Mouse (Mus musculus) cerebellum, postnatal 14 days (tissue): ENCODE measurements around the gene Thrap3.
"Not testable (repeated sequence)": the region's sequence is repeated elsewhere in the genome, so short reads cannot be mapped to it uniquely, and the experiment has no call there.

Source experiments
- DNase-seq, 2 experiments: peaks; one replicate each; pipeline ENCODE4 v3.0.0; 2021; ENCODE audit warnings: mixed read lengths in 2 of 2

Gene Thrap3

GRCm38 (mm10) chr4:126217771-126218170, 15.2 kb upstream of the Thrap3 start:
- DNase-seq: no peak

GRCm38 (mm10) chr4:126207081-126207480, 4.5 kb upstream of the Thrap3 start:
- no peak for DNase-seq

- no peak for DNase-seq
These were observed 2.8 kb upstream of the Thrap3 start for GRCm38 (mm10) chr4:126205386-126205785.

- no peak for DNase-seq
These were observed 2.2 kb upstream of the Thrap3 start for GRCm38 (mm10) chr4:126204661-126205230.

- DNase-seq: no peak
These were observed 1.5 kb upstream of the Thrap3 start for GRCm38 (mm10) chr4:126204016-126204415.

- no peak for DNase-seq
These were observed 856 bp upstream of the Thrap3 start for GRCm38 (mm10) chr4:126203336-126203895.

- DNase-seq: peak; percentile 32 to 36
These were observed 852 bp downstream of the Thrap3 start for GRCm38 (mm10) chr4:126201514-126202302.

- no peak for DNase-seq
These were observed 1.9 kb downstream of the Thrap3 start for GRCm38 (mm10) chr4:126200656-126201055.

- no peak for DNase-seq
These were observed 2.5 kb downstream of the Thrap3 start for GRCm38 (mm10) chr4:126200036-126200435.

GRCm38 (mm10) chr4:126199556-126199955, 3.0 kb downstream of the Thrap3 start:
- no peak for DNase-seq

- DNase-seq: no peak
These were observed 5.1 kb downstream of the Thrap3 start for GRCm38 (mm10) chr4:126197485-126197884.

GRCm38 (mm10) chr4:126194916-126195315, 7.6 kb downstream of the Thrap3 start:
- no peak for DNase-seq

GRCm38 (mm10) chr4:126194216-126194615, 8.3 kb downstream of the Thrap3 start:
- no peak for DNase-seq

GRCm38 (mm10) chr4:126190636-126191035, 11.9 kb downstream of the Thrap3 start:
- no peak for DNase-seq

GRCm38 (mm10) chr4:126187096-126187495, 15.5 kb downstream of the Thrap3 start:
- no peak for DNase-seq

- DNase-seq: no peak
These were observed 19.5 kb downstream of the Thrap3 start for GRCm38 (mm10) chr4:126183034-126183433.

- DNase-seq: peak; percentile 72
These were observed 21.2 kb downstream of the Thrap3 start for GRCm38 (mm10) chr4:126181170-126181957.

- not testable (repeated sequence) for DNase-seq
These were observed 26.6 kb downstream of the Thrap3 start for GRCm38 (mm10) chr4:126175980-126176379.

- no peak for DNase-seq
These were observed 28.8 kb downstream of the Thrap3 start for GRCm38 (mm10) chr4:126173800-126174199.

GRCm38 (mm10) chr4:126170737-126171136, 31.8 kb downstream of the Thrap3 start:
- DNase-seq: not testable (repeated sequence)

- DNase-seq: no peak
These were observed 33.7 kb downstream of the Thrap3 start for GRCm38 (mm10) chr4:126168851-126169250.

- no peak for DNase-seq
These were observed 36.5 kb downstream of the Thrap3 start for GRCm38 (mm10) chr4:126166084-126166483.

GRCm38 (mm10) chr4:126165092-126165491, 37.5 kb downstream of the Thrap3 start:
- DNase-seq: not testable (repeated sequence)
